Mouse (Mus musculus) lung, embryonic 16.5 days (tissue): Measurements from ENCODE around the gene Fam222b. TPM values are rescaled to one million over a fixed set of nuclear protein-coding genes. Genes with fewer than 3 reads are reported as not detected.
"Not testable (repeated sequence)": the region's sequence is repeated elsewhere in the genome, so short reads cannot be mapped to it uniquely, and the experiment has no call there.

ENCODE experiments used
- ATAC-seq: fragments of 200-750 bp; cut with Nextera tagmentation; 2 replicates; pipeline ENCODE4 v1.8.0; 2017; ENCODE audit warnings: low read depth, mild to moderate bottlenecking, moderate library complexity
- H3K27ac ChIP-seq: fragments of 300-500 bp; sonication (generic); 2 replicates; pipeline ENCODE4 v1.5.1; 2014; ENCODE audit warnings: mild to moderate bottlenecking, control low read depth, low read length
- H3K27me3 ChIP-seq: fragments of 300-500 bp; sonication (generic); 2 replicates; pipeline ENCODE4 v1.6.1; 2014; ENCODE audit warnings: low read depth, low read length, mixed read lengths; ENCODE audit not compliant: control insufficient read depth, insufficient read depth
- H3K36me3 ChIP-seq: fragments of 300-500 bp; sonication (generic); 2 replicates; pipeline ENCODE4 v1.6.1; 2014; ENCODE audit warnings: low read length; ENCODE audit not compliant: control insufficient read depth, insufficient read depth
- H3K4me1 ChIP-seq: fragments of 300-500 bp; sonication (generic); replicated peaks from 2 replicates; pipeline ENCODE4 v1.6.1; 2014; ENCODE audit warnings: low read length, mixed read lengths; ENCODE audit not compliant: control insufficient read depth, insufficient read depth
- H3K4me2 ChIP-seq: fragments of 300-500 bp; sonication (generic); 2 replicates; pipeline ENCODE4 v1.6.1; 2014; ENCODE audit warnings: low read depth, low read length, control low read depth
- H3K4me3 ChIP-seq: fragments of 300-500 bp; sonication (generic); 2 replicates; pipeline ENCODE4 v1.5.1; 2014; ENCODE audit warnings: mild to moderate bottlenecking, low read length, control low read depth
- H3K9ac ChIP-seq: fragments of 300-500 bp; sonication (generic); 2 replicates; pipeline ENCODE4 v1.6.1; 2014; ENCODE audit warnings: low read length, control low read depth
- H3K9me3 ChIP-seq: fragments of 300-500 bp; sonication (generic); 2 replicates; pipeline ENCODE4 v1.6.1; 2016; ENCODE audit warnings: low read length; ENCODE audit not compliant: control insufficient read depth
- WGBS: fragments of 180-500 bp; shearing (Covaris S2); extraction: QIAGEN DNeasy Blood & Tissue Kit; methylation state at CpG from one replicate; pipeline ENCODE4 v1.1.7; 2014; 5-methylcytosine and 5-hydroxymethylcytosine counted together
- polyA plus RNA-seq: library from polyadenylated mRNA; unstranded; fragments of >200 nt; fragmentation: Nextera tagmentation; extraction: Ambion mirVana; gene quantifications from 2 replicates; pipeline ENCODE4 v1.2.1, GENCODE M21; 2015

Fam222b gene
- polyA plus RNA-seq, 1 experiment from 2014 or later: 17.1 TPM

GRCm38 (mm10) chr11:78123782-78124181 is 29.3 kb downstream of the Fam222b start:
- Histone ChIP-seq H3K27me3 (no peaks in the 10 kb centered on the region), H3K4me1 (peaks cover 10% of the 10 kb centered on the region), H3K9me3 (no peaks in the 10 kb centered on the region), H3K4me2 (no peak overlapping the region), H3K36me3 (no peaks in the 10 kb centered on the region), H3K4me3 (no peak overlapping the region), H3K9ac (no peak overlapping the region), H3K27ac (no peak overlapping the region)
- no peak for ATAC-seq

DNA sequence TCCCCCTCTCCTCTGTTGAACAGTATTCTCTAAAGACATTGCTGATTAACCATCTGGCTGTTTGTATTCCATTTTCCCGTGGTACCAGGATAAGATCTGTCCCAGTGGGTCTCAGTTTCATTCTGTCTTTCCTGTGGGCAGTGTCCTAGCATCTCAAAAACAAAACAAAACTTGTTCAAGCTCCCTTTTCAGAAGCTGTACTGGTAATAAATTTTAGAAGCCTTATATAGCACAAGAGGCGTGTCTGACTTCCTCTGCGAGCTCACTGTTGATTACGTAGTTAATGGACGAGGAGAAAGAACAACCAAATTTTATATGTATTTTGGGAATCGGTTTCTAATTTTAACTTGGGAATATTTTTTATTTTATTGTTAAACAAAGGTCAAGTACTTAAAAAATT is 31.2 kb downstream of the Fam222b start:
- H3K4me1 ChIP-seq: peaks cover 5% of the 10 kb centered on the region
- H3K27me3 ChIP-seq: no peaks in the 10 kb centered on the region
- H3K36me3 ChIP-seq: no peaks in the 10 kb centered on the region
- H3K9me3 ChIP-seq: no peaks in the 10 kb centered on the region
- no peak overlapping the region for H3K27ac ChIP-seq
- H3K9ac ChIP-seq: no peak overlapping the region
- 64% methylated on average over 6 of the region's 6 CpGs for WGBS
- no peak overlapping the region for H3K4me3 ChIP-seq
- no peak overlapping the region for H3K4me2 ChIP-seq
- no peak for ATAC-seq

DNA sequence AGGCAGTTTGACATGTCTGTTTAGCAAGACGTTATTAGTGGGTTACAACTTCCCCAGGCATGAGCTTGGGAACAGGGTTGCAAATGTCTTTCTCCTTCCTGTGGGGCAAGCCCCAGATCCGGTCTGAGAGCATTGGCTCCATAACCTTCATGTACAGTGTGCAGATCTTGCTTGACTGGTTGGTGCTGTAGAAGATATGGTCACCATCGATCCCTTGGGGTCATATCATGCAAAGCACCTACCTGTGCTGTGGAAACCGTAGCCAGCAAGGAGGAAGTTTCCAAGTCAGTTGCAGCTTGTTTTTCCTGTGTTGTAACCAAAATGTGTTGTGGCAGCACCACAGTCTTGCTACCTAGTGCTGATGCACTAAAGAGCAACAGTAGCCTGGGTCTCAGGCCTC is 32.3 kb downstream of the Fam222b start:
- Histone ChIP-seq H3K36me3 (no peaks in the 10 kb centered on the region), H3K4me3 (no peak overlapping the region), H3K27ac (no peak overlapping the region), H3K4me1 (no peaks in the 10 kb centered on the region), H3K9me3 (no peaks in the 10 kb centered on the region), H3K9ac (no peak overlapping the region), H3K27me3 (no peaks in the 10 kb centered on the region), H3K4me2 (no peak overlapping the region)
- WGBS: 68% methylated on average over 4 of the region's 4 CpGs
- no peak for ATAC-seq

- no peaks in the 10 kb centered on the region for H3K27me3 ChIP-seq
- H3K4me1 ChIP-seq: peaks cover 5% of the 10 kb centered on the region; the same call in 1 of the 2 replicates
- no peak overlapping the region for H3K4me2 ChIP-seq
- H3K9ac ChIP-seq: no peak overlapping the region
- no peak overlapping the region for H3K4me3 ChIP-seq
- 76% methylated on average over 8 of the region's 8 CpGs for WGBS
- no peak overlapping the region for H3K27ac ChIP-seq
- no peaks in the 10 kb centered on the region for H3K9me3 ChIP-seq
- H3K36me3 ChIP-seq: no peaks in the 10 kb centered on the region
- no peak for ATAC-seq
Observed at GRCm38 (mm10) chr11:78129458-78129857, 35.0 kb downstream of the Fam222b start.

DNA sequence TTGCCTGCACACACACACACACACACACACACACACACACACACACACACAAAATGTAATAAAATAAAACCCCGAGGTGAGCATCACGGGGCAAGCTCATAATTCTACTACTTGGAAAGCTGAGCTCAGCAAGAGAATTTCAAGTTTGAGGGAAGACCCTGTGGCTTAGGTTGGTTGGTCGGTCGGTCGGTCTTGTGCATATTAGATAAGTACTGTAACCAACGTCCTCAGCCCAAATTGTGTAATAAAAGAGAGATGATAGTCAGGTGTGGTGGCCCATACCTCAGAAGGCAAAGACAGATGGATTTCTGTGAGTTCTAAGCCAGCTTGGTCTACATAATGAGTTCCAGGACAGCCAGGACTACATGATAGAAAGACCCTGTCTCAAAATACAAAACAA is 39.5 kb downstream of the Fam222b start:
- peaks cover 5% of the 10 kb centered on the region; the same call in 1 of the 2 replicates for H3K4me1 ChIP-seq
- no peak overlapping the region for H3K4me2 ChIP-seq
- no peaks in the 10 kb centered on the region for H3K27me3 ChIP-seq
- H3K4me3 ChIP-seq: no peak overlapping the region
- H3K36me3 ChIP-seq: no peaks in the 10 kb centered on the region
- no peak overlapping the region for H3K27ac ChIP-seq
- no peak overlapping the region for H3K9ac ChIP-seq
- 95% methylated on average over 6 of the region's 6 CpGs for WGBS
- no peaks in the 10 kb centered on the region for H3K9me3 ChIP-seq
- no peak for ATAC-seq

- 66% methylated on average over 3 of the region's 3 CpGs for WGBS
- no peak overlapping the region for H3K9ac ChIP-seq
- no peak overlapping the region for H3K4me2 ChIP-seq
- no peaks in the 10 kb centered on the region for H3K27me3 ChIP-seq
- peaks cover 5% of the 10 kb centered on the region; the same call in 1 of the 2 replicates for H3K4me1 ChIP-seq
- H3K9me3 ChIP-seq: no peaks in the 10 kb centered on the region
- no peak overlapping the region for H3K4me3 ChIP-seq
- ATAC-seq: no peak
- H3K36me3 ChIP-seq: no peaks in the 10 kb centered on the region
- H3K27ac ChIP-seq: no peak overlapping the region
Observed at GRCm38 (mm10) chr11:78134344-78134743, 39.9 kb downstream of the Fam222b start.

- not testable (repeated sequence) for H3K4me1 ChIP-seq, H3K36me3 ChIP-seq, H3K9ac ChIP-seq, H3K4me3 ChIP-seq, H3K27ac ChIP-seq, ATAC-seq, H3K4me2 ChIP-seq, H3K27me3 ChIP-seq, H3K9me3 ChIP-seq
- 74% methylated on average over 7 of the region's 7 CpGs for WGBS
Observed at GRCm38 (mm10) chr11:78135314-78135713, 40.9 kb downstream of the Fam222b start.

- Histone ChIP-seq H3K4me1 (peaks cover 5% of the 10 kb centered on the region; the same call in 1 of the 2 replicates), H3K4me3 (no peak overlapping the region), H3K36me3 (no peaks in the 10 kb centered on the region), H3K27me3 (no peaks in the 10 kb centered on the region), H3K4me2 (no peak overlapping the region), H3K9ac (no peak overlapping the region), H3K27ac (no peak overlapping the region), H3K9me3 (no peaks in the 10 kb centered on the region)
- WGBS: 77% methylated on average over 1 of the region's 1 CpGs
- ATAC-seq: no peak
Observed at GRCm38 (mm10) chr11:78136132-78136531, 41.7 kb downstream of the Fam222b start.

DNA sequence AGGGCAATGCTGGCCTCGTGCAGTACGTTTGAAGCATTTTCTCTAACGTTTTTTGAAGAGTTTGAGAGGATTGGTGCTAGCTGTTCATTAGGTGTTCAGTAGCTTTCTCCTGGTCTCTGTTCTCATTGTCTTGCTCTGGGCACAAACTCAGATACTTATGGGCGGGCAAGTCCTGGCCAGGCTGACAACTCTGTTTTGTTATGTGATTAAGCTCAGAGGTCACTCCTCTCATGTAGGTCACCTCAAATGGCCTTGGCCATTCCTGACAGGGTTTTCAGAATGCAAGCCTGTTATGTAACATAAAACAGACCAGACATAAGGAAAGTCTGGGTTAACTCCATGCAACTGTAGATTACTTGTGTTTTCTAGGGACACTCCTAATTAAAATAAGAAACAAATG is 43.1 kb downstream of the Fam222b start:
- WGBS: 82% methylated on average over 4 of the region's 4 CpGs
- Histone ChIP-seq H3K4me1 (peaks cover 5% of the 10 kb centered on the region; the same call in 1 of the 2 replicates), H3K9ac (no peak overlapping the region), H3K36me3 (no peaks in the 10 kb centered on the region), H3K27ac (no peak overlapping the region), H3K4me3 (no peak overlapping the region), H3K27me3 (no peaks in the 10 kb centered on the region), H3K4me2 (no peak overlapping the region), H3K9me3 (no peaks in the 10 kb centered on the region)
- ATAC-seq: no peak

DNA sequence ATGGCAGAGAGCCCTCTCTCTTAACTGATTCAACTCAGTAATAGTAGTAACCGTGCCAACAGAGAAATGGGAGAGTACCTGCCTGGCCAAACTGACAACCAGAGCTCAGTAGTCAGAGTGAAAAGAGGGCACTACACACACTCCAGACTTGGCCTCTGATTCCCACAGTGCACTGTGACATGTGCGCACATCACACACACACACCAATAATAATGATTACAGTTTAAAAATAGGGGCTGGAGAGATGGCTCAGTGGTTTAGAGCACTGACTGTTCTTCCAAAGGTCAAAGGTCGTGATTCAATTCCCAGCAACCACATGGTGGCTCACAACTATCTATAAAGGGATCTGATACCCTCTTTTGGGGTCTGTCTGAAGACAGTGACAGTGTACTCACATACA is 43.6 kb downstream of the Fam222b start:
- no peak overlapping the region for H3K27ac ChIP-seq

More for the DNA sequence above, 43.6 kb downstream of the Fam222b start:
- Histone ChIP-seq H3K9ac (no peak overlapping the region), H3K27me3 (no peaks in the 10 kb centered on the region), H3K4me3 (no peak overlapping the region), H3K36me3 (no peaks in the 10 kb centered on the region), H3K9me3 (no peaks in the 10 kb centered on the region), H3K4me1 (peaks cover 2% of the 10 kb centered on the region; the same call in 1 of the 2 replicates), H3K4me2 (no peak overlapping the region)
- ATAC-seq: no peak
- WGBS: 85% methylated on average over 3 of the region's 3 CpGs
